Mouse (Mus musculus) ZHBTc4 (cell line): Measurements from ENCODE around the gene Slitrk3.
"Not testable (repeated sequence)": the region's sequence is repeated elsewhere in the genome, so short reads cannot be mapped to it uniquely, and the experiment has no call there.

ENCODE experiments used
- DNase-seq: peaks from one replicate; pipeline ENCODE4 v3.0.0-alpha.2; 2011; ENCODE audit warnings: low read depth, low spot score

The Slitrk3 gene

DNA sequence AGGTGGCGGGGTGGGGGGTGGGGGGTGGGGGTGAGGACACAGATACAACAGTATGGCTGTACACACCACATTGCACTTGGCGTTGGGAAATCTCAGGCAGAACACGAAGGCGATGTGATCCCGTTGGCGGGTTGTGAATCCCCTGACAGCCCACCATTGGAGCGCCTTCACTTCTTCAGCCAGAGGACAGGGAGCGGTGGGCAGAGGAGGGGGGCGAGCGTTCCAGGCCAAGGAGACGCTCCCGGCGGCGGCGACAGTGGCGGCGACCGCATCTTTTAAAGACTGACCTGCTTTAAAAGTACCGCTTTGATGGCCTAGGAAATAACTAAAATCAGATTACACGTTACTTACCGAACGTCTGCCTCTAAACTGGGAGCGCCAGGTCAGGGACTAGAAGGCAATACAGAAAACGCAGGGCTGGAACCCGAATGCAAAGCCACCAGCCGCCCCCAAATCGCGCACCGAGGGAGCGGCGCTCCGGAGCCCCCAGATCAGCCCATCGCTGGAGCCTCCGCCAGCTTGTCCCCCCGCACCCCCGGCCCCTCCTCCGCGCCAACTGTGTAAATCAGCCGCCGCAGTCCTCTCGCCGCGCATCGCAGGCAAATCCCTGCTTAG is at the start of gene Slitrk3:
TSS of gene Slitrk3 (minus strand) at position 607 of the 615 bp plus-strand sequence.
- DNase-seq = peak; percentile 16

- not testable (repeated sequence) for DNase-seq
Measured at GRCm38 (mm10) chr3:73094445-73094844, 36.8 kb upstream of the Slitrk3 start.

DNA sequence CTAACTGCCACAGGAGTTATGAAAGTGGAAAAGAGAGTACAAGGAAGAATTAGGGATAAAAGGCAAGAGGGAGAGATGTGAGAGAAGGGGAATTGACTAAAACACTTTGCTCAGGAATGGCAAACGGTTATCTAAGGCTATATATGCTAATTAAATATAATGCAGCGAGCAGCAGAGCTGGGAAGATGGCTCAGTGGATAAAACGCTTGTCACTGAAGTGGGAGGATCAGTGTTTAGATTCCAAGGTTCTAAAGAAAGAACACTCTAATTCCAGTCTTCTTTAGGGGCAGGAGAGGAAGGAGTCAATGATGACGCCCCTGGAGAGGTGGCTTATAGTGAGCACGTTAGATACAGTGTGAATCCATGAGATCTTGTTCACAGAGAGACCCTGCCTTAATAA is 27.0 kb upstream of the Slitrk3 start:
- DNase-seq = no peak

- peak; percentile 67 for DNase-seq
Measured at GRCm38 (mm10) chr3:73065823-73066755, 8.5 kb upstream of the Slitrk3 start.

GRCm38 (mm10) chr3:73058190-73058589 is 587 bp upstream of the Slitrk3 start:
- no peak for DNase-seq

GRCm38 (mm10) chr3:73056492-73057196 is 959 bp downstream of the Slitrk3 start:
- peak; percentile 23 for DNase-seq

- no peak for DNase-seq
Measured at GRCm38 (mm10) chr3:73056044-73056438, 1.6 kb downstream of the Slitrk3 start.

DNA sequence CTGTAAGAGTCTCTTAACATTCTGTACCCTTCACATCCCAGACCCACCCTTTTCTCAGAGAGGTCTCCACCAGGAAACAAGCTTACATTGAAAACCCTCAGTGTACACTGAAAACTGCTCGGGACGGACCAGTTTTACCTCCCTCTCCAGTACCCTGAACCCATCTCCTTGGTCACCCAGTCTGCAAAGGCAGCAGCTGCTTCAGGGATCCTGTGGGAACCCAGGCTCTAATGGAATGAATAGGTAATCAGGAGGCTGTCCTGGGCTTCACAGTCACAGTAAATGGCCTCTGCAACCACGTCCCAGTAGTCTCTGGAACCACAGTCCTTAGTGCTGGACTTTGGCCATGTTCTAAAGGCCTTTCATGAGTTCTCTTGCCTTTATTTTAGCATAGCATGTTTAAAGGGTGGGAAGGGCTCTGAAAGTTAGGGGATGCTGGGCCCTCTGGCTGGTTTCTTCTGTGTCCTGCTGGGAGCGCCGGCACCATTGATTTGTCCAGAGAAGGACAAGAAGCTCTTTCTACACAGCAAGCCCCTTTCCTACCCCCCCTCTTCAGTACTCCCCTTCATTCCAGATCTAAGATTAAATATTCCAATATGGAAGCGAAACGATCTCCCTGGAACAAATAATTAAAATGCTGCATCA is 2.1 kb downstream of the Slitrk3 start:
- DNase-seq = no peak

DNA sequence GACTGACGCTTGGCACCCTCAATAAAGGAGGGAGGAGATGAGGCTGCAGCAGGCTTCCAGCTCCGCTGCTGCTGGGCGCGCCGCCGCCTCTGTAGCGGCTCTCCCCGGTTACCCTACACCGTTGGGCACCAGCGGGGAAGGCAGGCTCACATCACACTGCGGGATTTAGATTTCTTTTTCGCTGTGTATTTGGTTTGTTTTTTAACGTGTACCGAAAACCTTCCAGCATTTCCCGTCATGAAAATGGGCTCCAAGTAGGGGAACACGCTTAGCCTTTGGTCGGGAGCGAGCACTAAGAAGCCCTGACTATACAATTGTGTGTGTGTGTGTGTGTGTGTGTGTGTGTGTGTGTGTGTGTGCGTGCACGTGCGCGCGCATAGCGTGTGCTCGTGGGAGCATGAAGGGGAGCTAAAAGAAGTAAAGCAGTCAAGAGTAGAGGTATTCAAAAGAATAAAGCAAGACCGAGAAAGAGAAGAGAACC is 4.1 kb downstream of the Slitrk3 start:
- DNase-seq = peak; percentile 14

- DNase-seq = peak; percentile 64
Measured at GRCm38 (mm10) chr3:73046248-73046647, 11.4 kb downstream of the Slitrk3 start.

GRCm38 (mm10) chr3:73042256-73042655 is 15.3 kb downstream of the Slitrk3 start:
- DNase-seq = no peak

DNA sequence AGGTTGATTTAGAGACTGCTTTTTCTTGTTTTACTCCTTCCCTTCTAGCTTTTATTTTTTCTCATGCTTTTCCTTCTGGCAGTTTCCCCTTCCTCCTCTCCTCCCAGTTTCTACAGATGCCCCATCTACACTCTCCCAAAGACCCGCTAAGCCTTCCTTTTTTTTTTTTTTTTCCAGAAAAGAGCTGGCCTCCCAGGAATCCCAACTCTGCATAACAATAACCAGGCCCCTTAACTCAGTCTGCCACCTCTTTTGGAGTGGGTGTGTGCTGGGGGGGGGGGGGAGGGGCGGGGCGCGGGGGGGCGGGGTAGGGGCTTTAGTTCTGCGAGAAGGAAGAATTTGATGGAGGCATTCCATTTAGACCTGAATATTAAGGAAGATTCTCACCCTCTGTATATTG is 51.6 kb downstream of the Slitrk3 start:
- peak; percentile 26 for DNase-seq

GRCm38 (mm10) chr3:73002933-73003696 is 54.5 kb downstream of the Slitrk3 start:
- no peak for DNase-seq

DNA sequence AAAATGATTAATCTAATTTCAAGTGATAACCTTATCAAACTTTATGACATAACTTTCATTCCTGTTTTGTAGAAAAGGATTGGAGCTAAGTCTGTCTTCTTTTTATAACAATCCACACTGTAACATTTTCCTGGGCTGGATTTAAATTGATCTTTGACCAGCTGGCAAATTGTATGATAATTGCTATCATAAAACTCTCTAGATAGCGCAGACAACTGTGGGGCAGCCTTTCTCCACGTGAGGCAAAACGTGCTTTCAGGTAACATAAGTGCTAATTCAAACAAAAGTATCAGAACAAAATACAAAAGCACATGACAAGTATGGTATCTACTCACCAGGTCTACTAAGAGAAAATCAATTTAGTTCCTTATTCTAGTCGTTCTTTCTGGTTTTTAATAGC is 60.1 kb downstream of the Slitrk3 start:
- no peak for DNase-seq
